Mouse (Mus musculus) kidney, adult 2 months (tissue): ENCODE data around the gene Rai14. TPM values are rescaled to one million over a fixed set of nuclear protein-coding genes. Genes with fewer than 3 reads are reported as not detected.

Source experiments
- DNase-seq: peaks from one replicate; pipeline ENCODE4 v3.0.0; 2021
- H3K27ac ChIP-seq: fragments of 200-500 bp; 2 replicates; pipeline ENCODE4 v1.5.1; 2012; ENCODE audit warnings: low read depth, low read length, control low read depth, inconsistent platforms; ENCODE audit not compliant: insufficient read depth
- H3K27me3 ChIP-seq: fragments of 200-500 bp; replicated peaks from 2 replicates; pipeline ENCODE4 v1.6.1; 2012; ENCODE audit warnings: mild to moderate bottlenecking, moderate library complexity, low read length, inconsistent platforms; ENCODE audit not compliant: control insufficient read depth, insufficient read depth
- H3K36me3 ChIP-seq: fragments of 200-500 bp; 2 replicates; pipeline ENCODE4 v1.6.1; 2012; ENCODE audit warnings: mild to moderate bottlenecking, moderate library complexity, low read length, inconsistent platforms; ENCODE audit not compliant: control insufficient read depth, insufficient read depth
- H3K4me1 ChIP-seq: fragments of 200-500 bp; 2 replicates; pipeline ENCODE4 v1.6.1; 2011; ENCODE audit warnings: low read length; ENCODE audit not compliant: control insufficient read depth, insufficient read depth
- H3K4me3 ChIP-seq: fragments of 200-500 bp; 2 replicates; pipeline ENCODE4 v1.5.1; 2011; ENCODE audit warnings: mild to moderate bottlenecking, low read depth, low read length, control low read depth; ENCODE audit not compliant: insufficient read depth
- CTCF ChIP-seq: fragments of 200-500 bp; conservative IDR thresholded peaks from 2 replicates; pipeline ENCODE4 v1.5.1; 2011; ENCODE audit warnings: low read depth, mild to moderate bottlenecking, control low read depth, low read length, moderate library complexity, mixed read lengths; ENCODE audit not compliant: insufficient read depth, insufficient read length
- POLR2A ChIP-seq: fragments of 200-500 bp; IDR thresholded peaks from one replicate; pipeline ENCODE4 v1.6.1; 2011; ENCODE audit warnings: low read depth, low read length, control low read depth
- WGBS: fragments of 180-500 bp; shearing (Covaris S2); methylation state at CpG from one replicate; pipeline ENCODE4 v1.1.7; 2018; 5-methylcytosine and 5-hydroxymethylcytosine counted together
- polyA plus RNA-seq: library from polyadenylated mRNA; depleted of rRNA; stranded (reverse); fragments of >200 nt; gene quantifications from 2 replicates; pipeline ENCODE4 v1.2.3, GENCODE M21; 2012

Gene Rai14
- polyA plus RNA-seq, 1 experiment = 8.9 TPM

DNA sequence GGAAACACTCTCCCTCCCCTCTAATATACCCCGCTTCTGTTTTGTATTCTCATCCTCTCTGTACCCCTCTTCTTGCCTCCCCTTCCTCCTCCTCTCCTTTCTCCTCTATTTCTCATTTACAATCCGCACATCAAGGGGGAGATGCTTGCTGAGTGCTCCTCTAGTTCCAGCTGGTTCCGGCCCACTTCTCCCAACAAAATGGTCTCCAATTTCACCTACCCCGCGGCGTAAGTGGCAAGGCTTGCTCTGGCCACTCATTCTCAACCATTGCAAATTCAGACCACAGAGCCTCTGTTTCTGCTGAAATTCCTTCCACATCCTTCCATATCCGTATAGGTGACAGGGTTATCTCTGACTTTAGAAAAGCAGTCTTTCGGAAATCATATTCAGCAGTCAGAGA, 20.8 kb upstream of the Rai14 start:
- no peak for DNase-seq
- 55% methylated on average over 8 of the region's 8 CpGs for WGBS
- no peaks in the 10 kb centered on the region; the same call in 1 of the 2 replicates for H3K27me3 ChIP-seq
- TF ChIP-seq POLR2A (no peak), CTCF (no peak)
- no peak overlapping the region for H3K4me3 ChIP-seq
- H3K27ac ChIP-seq = no peak overlapping the region
- H3K4me1 ChIP-seq = peaks cover 6% of the 10 kb centered on the region; the same call in 1 of the 2 replicates
- H3K36me3 ChIP-seq = no peaks in the 10 kb centered on the region

DNA sequence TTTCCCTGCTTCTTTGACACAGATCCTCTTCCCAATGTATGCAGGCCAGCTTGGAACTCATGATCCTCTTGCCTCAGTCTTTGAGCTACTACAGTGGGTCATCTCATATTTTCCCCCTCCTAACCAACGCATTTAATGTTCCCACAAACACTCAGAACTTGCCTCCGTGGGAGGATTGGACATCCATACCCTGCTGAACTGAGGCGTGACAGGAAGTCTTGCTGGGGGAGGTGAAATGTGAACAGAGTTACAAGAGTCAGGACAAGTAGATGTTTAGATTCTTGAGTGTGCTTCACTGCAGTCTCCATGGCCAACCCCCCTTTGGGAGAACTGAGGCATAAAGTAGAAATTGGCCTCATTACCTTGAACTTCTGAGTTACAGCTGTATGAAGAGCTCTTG, 17.0 kb upstream of the Rai14 start:
- TF ChIP-seq POLR2A (no peak), CTCF (no peak)
- H3K27ac ChIP-seq = no peak overlapping the region
- H3K27me3 ChIP-seq = no peaks in the 10 kb centered on the region

DNA sequence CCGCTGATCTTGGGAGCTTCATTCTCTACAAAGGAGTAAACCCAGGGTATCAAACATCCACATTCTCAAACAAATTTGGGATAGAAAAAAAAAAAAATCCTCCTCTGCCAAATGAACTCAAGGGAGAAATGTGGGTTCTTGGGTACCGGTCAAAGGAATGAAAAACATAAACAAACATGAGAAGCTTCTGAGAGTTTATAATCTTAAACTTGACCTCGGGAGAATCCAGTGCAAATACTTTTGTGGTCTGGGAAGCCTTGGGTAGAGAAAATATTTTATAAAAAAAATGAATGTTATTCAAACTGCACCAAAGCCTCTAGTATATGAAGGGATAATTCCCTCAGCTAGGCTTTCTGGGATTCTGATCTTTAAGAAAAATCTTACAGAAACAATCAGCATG, 11.8 kb upstream of the Rai14 start:
- Histone ChIP-seq H3K27me3 (no peaks in the 10 kb centered on the region), H3K4me3 (no peak overlapping the region), H3K4me1 (no peaks in the 10 kb centered on the region; the same call in 1 of the 2 replicates), H3K27ac (no peak overlapping the region), H3K36me3 (no peaks in the 10 kb centered on the region)
- TF ChIP-seq CTCF = no peak
- no peak for TF ChIP-seq POLR2A
- WGBS = 71% methylated on average over 3 of the region's 3 CpGs
- DNase-seq = no peak

More for the DNA sequence above, 17.0 kb upstream of the Rai14 start:
- Histone ChIP-seq H3K4me1 (no peaks in the 10 kb centered on the region), H3K36me3 (no peaks in the 10 kb centered on the region), H3K4me3 (no peak overlapping the region)
- no peak for DNase-seq
- 47% methylated on average over 3 of the region's 3 CpGs for WGBS

DNA sequence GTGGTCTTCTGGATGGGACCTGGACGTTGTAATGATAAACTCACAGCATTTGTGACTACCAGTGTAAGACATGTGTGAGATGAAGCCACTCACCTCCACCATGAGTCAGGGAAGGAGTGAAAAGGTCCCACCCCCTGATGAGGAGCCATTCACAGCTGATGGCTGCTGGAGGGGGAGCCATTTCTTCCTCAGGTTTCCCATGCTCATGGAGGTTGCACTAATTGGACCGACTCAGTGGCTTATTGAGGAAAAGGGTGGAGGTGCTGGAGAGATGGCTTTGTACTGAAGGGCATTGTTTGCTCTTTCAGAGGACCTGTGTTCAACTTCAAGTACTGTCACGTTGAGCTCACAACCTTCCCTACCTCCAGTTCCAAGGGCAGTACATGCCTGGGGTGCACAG, 10.4 kb upstream of the Rai14 start:
- H3K36me3 ChIP-seq = no peaks in the 10 kb centered on the region
- no peaks in the 10 kb centered on the region; the same call in 1 of the 2 replicates for H3K4me1 ChIP-seq
- no peaks in the 10 kb centered on the region for H3K27me3 ChIP-seq
- H3K27ac ChIP-seq = no peak overlapping the region
- DNase-seq = no peak
- 87% methylated on average over 3 of the region's 3 CpGs for WGBS
- TF ChIP-seq POLR2A (no peak), CTCF (no peak)
- H3K4me3 ChIP-seq = no peak overlapping the region

DNA sequence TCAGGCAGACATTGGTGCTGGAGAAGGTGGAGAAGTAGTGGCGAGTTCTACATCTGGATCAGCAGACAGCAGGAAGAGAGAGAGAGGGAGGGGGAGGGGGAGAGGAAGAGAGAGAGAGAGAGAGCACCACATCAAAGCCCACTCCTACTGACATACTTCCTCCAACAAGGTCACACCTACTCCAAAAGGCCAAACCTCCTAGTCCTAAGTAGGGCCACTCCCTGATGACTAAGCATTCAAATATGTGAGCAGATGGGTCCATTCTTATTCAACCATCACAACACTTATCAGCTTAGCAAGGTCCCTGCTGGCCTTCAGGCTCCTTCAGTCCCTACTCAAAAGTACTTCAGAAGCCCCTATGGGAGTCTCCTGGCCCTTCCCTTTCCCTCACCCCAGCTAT, 9.1 kb upstream of the Rai14 start:
- 70% methylated on average over 1 of the region's 1 CpGs for WGBS

DNA sequence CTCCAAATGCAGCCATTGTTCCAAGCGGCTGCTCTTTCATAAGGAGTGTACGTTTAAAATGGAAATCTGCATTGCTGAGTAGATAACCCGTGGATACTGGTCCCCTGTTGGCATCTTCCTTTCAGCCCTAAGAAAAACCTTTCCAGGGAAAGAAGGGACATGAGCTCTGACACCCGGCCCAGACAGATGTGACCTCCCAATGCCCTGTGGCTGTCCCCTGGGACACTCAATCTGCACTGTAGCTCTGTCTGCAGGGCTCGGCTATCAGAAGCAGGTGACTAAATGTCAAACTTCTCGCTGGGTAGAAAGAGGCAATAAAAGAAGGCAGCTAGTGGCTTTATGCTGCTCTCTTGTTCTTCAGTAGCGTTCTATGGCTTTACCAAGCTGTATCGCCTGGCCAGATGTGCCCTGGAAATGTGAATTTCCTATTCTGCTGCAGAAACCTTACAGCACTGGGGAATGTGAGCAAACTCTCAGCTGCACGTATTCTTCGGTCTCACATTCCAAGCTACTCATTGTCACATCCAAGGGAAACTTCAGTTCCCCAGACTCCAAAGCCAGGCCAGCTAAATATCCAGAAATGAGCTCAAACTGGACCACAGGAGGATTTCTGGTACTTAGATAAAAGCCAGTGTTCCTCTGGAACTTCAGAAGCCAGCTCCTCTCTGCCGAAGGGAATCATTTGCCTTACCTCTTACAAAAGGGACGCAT, 8.4 kb upstream of the Rai14 start:
- Histone ChIP-seq H3K4me3 (no peak overlapping the region), H3K4me1 (no peaks in the 10 kb centered on the region; the same call in 1 of the 2 replicates), H3K27me3 (no peaks in the 10 kb centered on the region), H3K36me3 (no peaks in the 10 kb centered on the region), H3K27ac (no peak overlapping the region)
- TF ChIP-seq POLR2A = no peak
- TF ChIP-seq CTCF = no peak
- WGBS = 56% methylated on average over 12 of the region's 12 CpGs
- no peak for DNase-seq

More for the DNA sequence above, 9.1 kb upstream of the Rai14 start:
- Histone ChIP-seq H3K36me3 (no peaks in the 10 kb centered on the region), H3K4me1 (no peaks in the 10 kb centered on the region; the same call in 1 of the 2 replicates), H3K27ac (no peak overlapping the region), H3K4me3 (no peak overlapping the region), H3K27me3 (no peaks in the 10 kb centered on the region)
- no peak for DNase-seq
- TF ChIP-seq CTCF = no peak
- TF ChIP-seq POLR2A = no peak

DNA sequence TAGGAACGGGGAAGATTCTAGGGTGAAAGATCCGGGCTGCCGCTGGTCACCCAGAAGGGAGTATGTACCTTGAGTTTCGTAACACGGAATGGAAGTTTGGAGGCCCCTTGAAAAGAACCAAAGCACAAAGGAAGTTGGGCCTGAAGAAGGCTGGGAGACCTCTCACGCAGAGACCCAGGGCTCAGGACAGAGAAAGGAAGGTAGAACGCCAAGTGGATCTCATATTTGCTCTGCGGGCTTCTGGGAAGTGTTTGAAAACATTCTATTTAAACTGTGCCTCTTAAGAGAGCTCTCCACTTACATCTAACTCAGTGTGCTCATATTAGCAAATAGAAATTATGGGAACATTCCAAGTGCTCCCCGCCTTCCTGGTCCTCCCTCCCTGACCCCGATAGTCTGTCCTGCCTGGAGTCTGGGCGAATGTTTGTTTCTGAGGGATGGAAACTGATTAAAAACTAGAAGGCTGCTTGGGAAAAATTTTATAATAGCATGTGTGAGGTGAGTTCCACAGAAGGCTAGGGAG, 6.9 kb upstream of the Rai14 start:
- Histone ChIP-seq H3K4me3 (no peak overlapping the region), H3K36me3 (no peaks in the 10 kb centered on the region), H3K4me1 (no peaks in the 10 kb centered on the region; the same call in 1 of the 2 replicates), H3K27ac (no peak overlapping the region), H3K27me3 (no peaks in the 10 kb centered on the region)
- 90% methylated on average over 11 of the region's 11 CpGs for WGBS
- DNase-seq = no peak
- TF ChIP-seq CTCF (no peak), POLR2A (no peak)
